Mouse (Mus musculus) neural tube, embryonic 15.5 days (tissue): ENCODE data around the gene Dgkg. TPM values are rescaled to one million over a fixed set of nuclear protein-coding genes. Genes with fewer than 3 reads are reported as not detected.

Experiments
- ATAC-seq: fragments of 200-750 bp; cut with Nextera tagmentation; 2 replicates; pipeline ENCODE4 v1.8.0; 2017; ENCODE audit warnings: mild to moderate bottlenecking, moderate TSS enrichment, moderate library complexity; ENCODE audit not compliant: low FRiP score
- H3K27ac ChIP-seq: fragments of 300-500 bp; sonication (generic); replicated peaks from 2 replicates; pipeline ENCODE4 v1.5.1; 2015; ENCODE audit warnings: mild to moderate bottlenecking, inconsistent platforms
- H3K27me3 ChIP-seq: fragments of 300-500 bp; sonication (generic); replicated peaks from 2 replicates; pipeline ENCODE4 v1.6.1; 2015; ENCODE audit warnings: inconsistent platforms
- H3K36me3 ChIP-seq: fragments of 300-500 bp; sonication (generic); 2 replicates; pipeline ENCODE4 v1.6.1; 2015; ENCODE audit warnings: inconsistent platforms
- H3K4me1 ChIP-seq: fragments of 300-500 bp; sonication (generic); 2 replicates; pipeline ENCODE4 v1.6.1; 2015; ENCODE audit warnings: inconsistent platforms
- H3K4me2 ChIP-seq: fragments of 300-500 bp; sonication (generic); 2 replicates; pipeline ENCODE4 v1.6.1; 2015; ENCODE audit warnings: inconsistent platforms, mild to moderate bottlenecking, moderate library complexity
- H3K4me3 ChIP-seq: fragments of 300-500 bp; sonication (generic); replicated peaks from 2 replicates; pipeline ENCODE4 v1.5.1; 2015; ENCODE audit warnings: mild to moderate bottlenecking, inconsistent platforms
- H3K9ac ChIP-seq: fragments of 300-500 bp; sonication (generic); replicated peaks from 2 replicates; pipeline ENCODE4 v1.6.1; 2015; ENCODE audit warnings: mild to moderate bottlenecking, inconsistent platforms
- H3K9me3 ChIP-seq: fragments of 300-500 bp; sonication (generic); replicated peaks from 2 replicates; pipeline ENCODE4 v1.6.1; 2016; ENCODE audit warnings: inconsistent platforms
- WGBS: fragments of 180-500 bp; shearing (Covaris S2); methylation state at CpG from one replicate; pipeline ENCODE4 v1.1.7; 2015; ENCODE audit warnings: mixed read lengths; 5-methylcytosine and 5-hydroxymethylcytosine counted together
- polyA plus RNA-seq: library from polyadenylated mRNA; unstranded; fragments of >200 nt; fragmentation: Nextera tagmentation; extraction: Ambion mirVana; gene quantifications from 2 replicates; pipeline ENCODE4 v1.2.1, GENCODE M21; 2015

The Dgkg gene
- polyA plus RNA-seq, 1 experiment from 2014 or later, result 4.9 TPM

GRCm38 (mm10) chr16:22536581-22537160 is 120.3 kb downstream of the Dgkg start:
- no peak overlapping the region for H3K27ac ChIP-seq
- no peak overlapping the region for H3K9ac ChIP-seq
- H3K27me3 ChIP-seq, result no peaks in the 10 kb centered on the region
- WGBS, result 90% methylated on average over 8 of the region's 8 CpGs
- H3K36me3 ChIP-seq, result no peaks in the 10 kb centered on the region
- H3K4me1 ChIP-seq, result no peaks in the 10 kb centered on the region
- no peak overlapping the region for H3K4me2 ChIP-seq
- ATAC-seq, result no peak
- no peak overlapping the region for H3K4me3 ChIP-seq
- H3K9me3 ChIP-seq, result no peaks in the 10 kb centered on the region

DNA sequence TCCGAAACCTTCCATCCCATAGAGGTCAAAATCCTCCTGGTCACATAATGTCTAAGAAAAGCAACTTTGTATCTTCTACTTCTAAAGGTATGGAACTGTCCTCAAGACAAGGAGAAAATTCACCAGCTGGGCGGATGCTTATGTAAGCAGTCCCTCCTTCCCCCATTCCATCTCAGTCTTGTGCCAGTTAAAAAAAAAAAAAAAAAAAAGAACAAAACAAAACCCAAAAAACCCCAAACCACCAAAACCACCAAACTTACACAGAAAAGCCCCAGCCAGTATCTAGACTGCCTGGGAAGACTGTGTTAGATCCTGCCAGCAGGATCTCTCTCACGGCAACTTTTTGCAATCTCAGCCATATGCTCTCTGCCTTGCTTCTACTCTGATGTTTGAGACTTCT is 123.9 kb downstream of the Dgkg start:
- no peak overlapping the region for H3K9ac ChIP-seq
- no peak overlapping the region for H3K4me3 ChIP-seq
- no peak for ATAC-seq
- H3K27me3 ChIP-seq, result no peaks in the 10 kb centered on the region
- H3K9me3 ChIP-seq, result no peaks in the 10 kb centered on the region
- H3K27ac ChIP-seq, result no peak overlapping the region
- H3K4me2 ChIP-seq, result no peak overlapping the region
- 90% methylated on average over 3 of the region's 3 CpGs for WGBS
- no peaks in the 10 kb centered on the region for H3K36me3 ChIP-seq
- no peaks in the 10 kb centered on the region for H3K4me1 ChIP-seq

DNA sequence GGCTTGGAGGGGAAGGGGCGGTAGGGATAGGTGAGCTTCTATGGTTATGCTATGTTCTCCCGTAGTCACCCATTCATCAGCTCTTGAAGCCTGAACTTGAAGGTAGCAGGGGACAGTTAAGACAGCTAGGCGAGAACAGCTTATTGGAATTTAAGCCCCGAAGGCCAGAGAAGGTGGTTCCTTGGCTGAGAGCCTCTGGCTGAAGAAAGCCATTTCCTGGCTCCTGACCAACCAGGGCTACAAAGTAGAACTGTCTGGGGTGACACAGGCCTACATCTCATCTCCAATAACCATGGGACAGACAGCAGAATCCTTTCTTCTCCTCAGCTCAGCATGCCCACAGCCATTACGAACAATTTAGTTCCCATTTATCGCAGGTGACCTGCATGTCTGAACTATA is 125.2 kb downstream of the Dgkg start:
- no peak overlapping the region for H3K9ac ChIP-seq
- no peak overlapping the region for H3K27ac ChIP-seq
- no peaks in the 10 kb centered on the region for H3K27me3 ChIP-seq
- no peaks in the 10 kb centered on the region; the same call in 1 of the 2 replicates for H3K4me1 ChIP-seq
- no peak for ATAC-seq
- H3K4me2 ChIP-seq, result no peak overlapping the region
- H3K9me3 ChIP-seq, result no peaks in the 10 kb centered on the region
- no peaks in the 10 kb centered on the region for H3K36me3 ChIP-seq
- H3K4me3 ChIP-seq, result no peak overlapping the region
- 79% methylated on average over 6 of the region's 6 CpGs for WGBS

GRCm38 (mm10) chr16:22531041-22531440 is 126.0 kb downstream of the Dgkg start:
- Histone ChIP-seq H3K9me3 (no peaks in the 10 kb centered on the region), H3K27ac (no peak overlapping the region), H3K27me3 (no peaks in the 10 kb centered on the region), H3K4me3 (no peak overlapping the region), H3K4me2 (no peak overlapping the region), H3K4me1 (no peaks in the 10 kb centered on the region; the same call in 1 of the 2 replicates), H3K9ac (no peak overlapping the region), H3K36me3 (no peaks in the 10 kb centered on the region)
- no peak for ATAC-seq
- 85% methylated on average over 9 of the region's 9 CpGs for WGBS

DNA sequence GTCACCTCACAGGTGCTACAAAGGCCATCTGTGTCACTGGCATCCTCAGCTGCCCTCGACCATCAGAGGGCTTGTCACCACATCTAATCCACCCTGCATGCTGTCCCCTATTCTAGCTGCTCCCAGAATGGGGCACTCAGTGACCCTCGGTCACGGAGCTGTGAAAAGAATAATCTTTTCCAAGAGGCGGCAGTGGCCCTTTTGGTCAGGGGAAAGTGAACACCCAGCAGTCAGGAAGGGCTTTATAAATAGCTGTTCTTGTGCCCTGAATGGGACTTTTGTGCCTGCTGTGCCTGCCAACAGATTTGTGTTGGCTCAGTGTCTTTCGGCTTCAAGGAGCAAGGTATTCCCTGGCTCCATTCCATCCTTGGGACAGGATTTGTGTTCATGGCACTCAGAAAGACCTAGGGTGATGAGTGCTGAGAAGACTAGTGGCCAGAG is 129.5 kb downstream of the Dgkg start:
- H3K27me3 ChIP-seq, result no peaks in the 10 kb centered on the region
- H3K4me3 ChIP-seq, result no peak overlapping the region
- no peak for ATAC-seq
- H3K36me3 ChIP-seq, result no peaks in the 10 kb centered on the region
- no peaks in the 10 kb centered on the region; the same call in 1 of the 2 replicates for H3K4me1 ChIP-seq
- H3K9ac ChIP-seq, result no peak overlapping the region
- no peak overlapping the region for H3K27ac ChIP-seq
- WGBS, result 36% methylated on average over 5 of the region's 5 CpGs
- H3K9me3 ChIP-seq, result no peaks in the 10 kb centered on the region
- no peak overlapping the region for H3K4me2 ChIP-seq

DNA sequence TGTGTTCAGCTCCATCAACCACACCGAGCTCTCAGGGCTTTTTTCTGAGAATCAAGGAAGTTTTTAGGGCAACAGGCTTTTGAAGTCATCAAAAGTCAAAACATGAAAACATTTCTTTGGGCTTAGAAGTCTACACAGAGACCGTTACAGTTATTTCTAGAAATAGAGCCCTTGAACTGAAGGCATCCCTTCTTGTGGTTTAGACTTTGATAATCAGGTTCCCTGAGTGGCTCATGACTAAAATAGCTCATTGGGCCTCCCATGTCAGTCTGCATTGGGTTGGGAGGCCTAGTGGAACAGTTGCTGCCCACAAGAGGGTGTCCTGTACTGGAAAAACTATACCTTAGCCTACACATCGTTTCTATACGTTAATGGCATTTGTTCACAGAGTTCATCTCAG is 130.6 kb downstream of the Dgkg start:
- WGBS, result 94% methylated on average over 4 of the region's 4 CpGs
- Histone ChIP-seq H3K4me2 (no peak overlapping the region), H3K4me1 (no peaks in the 10 kb centered on the region; the same call in 1 of the 2 replicates), H3K36me3 (no peaks in the 10 kb centered on the region), H3K4me3 (no peak overlapping the region), H3K27me3 (no peaks in the 10 kb centered on the region), H3K9me3 (no peaks in the 10 kb centered on the region), H3K9ac (no peak overlapping the region), H3K27ac (no peak overlapping the region)
- no peak for ATAC-seq

GRCm38 (mm10) chr16:22517431-22518384 is 139.3 kb downstream of the Dgkg start:
- Histone ChIP-seq H3K27me3 (no peaks in the 10 kb centered on the region), H3K4me3 (no peak overlapping the region), H3K27ac (peak overlapping the region; percentile 48; the same call in 1 of the 2 replicates), H3K4me2 (no peak overlapping the region), H3K36me3 (no peaks in the 10 kb centered on the region), H3K4me1 (peaks cover 15% of the 10 kb centered on the region), H3K9ac (no peak overlapping the region), H3K9me3 (no peaks in the 10 kb centered on the region)
- ATAC-seq, result peak; percentile 71
- WGBS, result 16% methylated on average over 20 of the region's 20 CpGs

DNA sequence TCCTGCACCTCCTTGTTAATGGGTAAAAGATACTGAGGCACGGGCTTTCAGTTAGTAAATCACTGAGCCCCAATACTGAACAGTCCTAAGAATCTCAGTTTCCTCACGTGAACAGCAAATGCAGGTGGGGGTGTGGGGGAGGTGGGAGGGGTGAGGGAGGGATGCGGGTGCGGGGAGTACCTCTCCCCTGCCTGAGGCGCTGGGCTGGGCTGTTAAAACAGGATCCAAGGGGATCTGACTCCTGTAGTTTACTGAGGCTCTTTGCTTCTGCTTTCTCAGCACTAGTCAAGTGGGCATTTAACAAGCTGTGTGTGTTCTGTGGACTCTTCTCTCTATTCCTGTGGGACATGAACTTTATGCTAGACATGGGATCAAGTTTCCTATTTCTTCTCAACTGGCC is 141.5 kb downstream of the Dgkg start:
- H3K4me3 ChIP-seq, result no peak overlapping the region
- no peaks in the 10 kb centered on the region for H3K9me3 ChIP-seq
- H3K27me3 ChIP-seq, result no peaks in the 10 kb centered on the region
- H3K4me1 ChIP-seq, result peaks cover 15% of the 10 kb centered on the region
- WGBS, result 38% methylated on average over 5 of the region's 5 CpGs
- no peaks in the 10 kb centered on the region for H3K36me3 ChIP-seq
- no peak overlapping the region for H3K27ac ChIP-seq
- H3K4me2 ChIP-seq, result no peak overlapping the region
- H3K9ac ChIP-seq, result no peak overlapping the region
- no peak for ATAC-seq

GRCm38 (mm10) chr16:22510861-22511637 is 146.0 kb downstream of the Dgkg start:
- H3K4me2 ChIP-seq, result no peak overlapping the region
- peaks cover 4% of the 10 kb centered on the region; the same call in 1 of the 2 replicates for H3K4me1 ChIP-seq
- no peak overlapping the region for H3K4me3 ChIP-seq
- no peak overlapping the region for H3K27ac ChIP-seq
- H3K9ac ChIP-seq, result no peak overlapping the region
- ATAC-seq, result no peak
- no peaks in the 10 kb centered on the region for H3K27me3 ChIP-seq
- no peaks in the 10 kb centered on the region for H3K9me3 ChIP-seq
- no peaks in the 10 kb centered on the region for H3K36me3 ChIP-seq
- 62% methylated on average over 9 of the region's 9 CpGs for WGBS

- no peak overlapping the region for H3K4me2 ChIP-seq
- no peaks in the 10 kb centered on the region for H3K36me3 ChIP-seq
- H3K9ac ChIP-seq, result no peak overlapping the region
- peaks cover 13% of the 10 kb centered on the region; the same call in 1 of the 2 replicates for H3K4me1 ChIP-seq
- no peak overlapping the region for H3K4me3 ChIP-seq
- H3K9me3 ChIP-seq, result no peaks in the 10 kb centered on the region
- ATAC-seq, result peak; percentile 72
- H3K27ac ChIP-seq, result peak overlapping the region; percentile 35; the same call in 1 of the 2 replicates
- WGBS, result 68% methylated on average over 5 of the region's 5 CpGs
- H3K27me3 ChIP-seq, result no peaks in the 10 kb centered on the region
Observed at GRCm38 (mm10) chr16:22508936-22509563, 148.0 kb downstream of the Dgkg start.

DNA sequence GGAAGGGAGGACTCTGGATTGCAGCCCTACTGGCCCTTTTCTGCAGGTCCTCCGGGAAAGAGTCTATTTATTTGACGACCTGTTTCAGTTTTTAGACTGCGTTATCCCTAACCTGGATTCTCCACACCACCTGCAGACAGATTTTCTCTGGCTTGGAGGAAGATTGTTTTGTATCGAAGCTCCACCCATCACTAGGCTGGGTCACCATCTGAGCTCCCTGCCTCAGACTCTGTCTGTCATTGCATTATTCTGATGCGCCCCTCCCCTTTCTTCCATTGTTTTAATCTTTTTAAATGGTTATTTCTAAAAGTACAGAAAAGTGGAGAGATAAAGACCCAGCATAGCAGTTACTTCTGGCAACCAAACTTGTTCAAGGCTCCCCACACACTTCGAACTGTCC is 151.4 kb downstream of the Dgkg start:
- Histone ChIP-seq H3K4me1 (peaks cover 13% of the 10 kb centered on the region; the same call in 1 of the 2 replicates), H3K9me3 (no peaks in the 10 kb centered on the region), H3K9ac (no peak overlapping the region), H3K27ac (no peak overlapping the region), H3K4me2 (no peak overlapping the region), H3K4me3 (no peak overlapping the region), H3K27me3 (no peaks in the 10 kb centered on the region), H3K36me3 (no peaks in the 10 kb centered on the region)
- 62% methylated on average over 6 of the region's 6 CpGs for WGBS
- no peak for ATAC-seq
